Mouse (Mus musculus) A20 (cell line): ENCODE results near the gene Ptprj.
"Not testable (repeated sequence)": the region's sequence is repeated elsewhere in the genome, so short reads cannot be mapped to it uniquely, and the experiment has no call there.

Experiments used
- DNase-seq: peaks from one replicate; pipeline ENCODE4 v3.0.0-alpha.2; 2011; ENCODE audit warnings: low read depth, low spot score

Gene Ptprj

GRCm38 (mm10) chr2:90424937-90425336 is 155.5 kb downstream of the Ptprj start:
- not testable (repeated sequence) for DNase-seq

- not testable (repeated sequence) for DNase-seq
Measured at GRCm38 (mm10) chr2:90422282-90422681, 158.2 kb downstream of the Ptprj start.

GRCm38 (mm10) chr2:90414110-90414821 is 166.2 kb downstream of the Ptprj start:
- DNase-seq: not testable (repeated sequence)

GRCm38 (mm10) chr2:90398633-90399107 is 181.8 kb downstream of the Ptprj start, which contains the start of gene Olfr1274-ps:
TSS of gene Olfr1274-ps (plus strand) at chr2:90398683.
- DNase-seq: not testable (repeated sequence)
